ENCODE assay signal across 10 mouse cellular contexts in genomic region chr16:97304156-97304735, GRCm38 (mm10). TPM values are rescaled to one million over a fixed set of nuclear protein-coding genes. Genes with fewer than 3 reads are reported as not detected.
A peak's percentile ranks its signal among the peaks of the same experiment; 100 is the strongest.
DNase-seq lines count a peak whose midpoint lies in the region; ATAC-seq and TF ChIP-seq lines count a peak whose summit lies in the region.
"Had no signal": no experiment of that assay in that cellular context is flagged by ENCODE, and none has a peak within 500 bp of the region (broad histone marks: within the 10 kb centered on the region; RNA-seq: fewer than 3 reads in every experiment).

No protein-coding gene starts in this region.

- no peak for TF ChIP-seq EP300 in CH12.LX (IDR thresholded peaks at IDR 0.05; ENCODE audit: low read length)

- no peak for TF ChIP-seq CTCF in forebrain, postnatal 0 days (IDR thresholded peaks at IDR 0.05; ENCODE audit: low read depth)
- TF ChIP-seq CTCF in CH12.LX (conservative IDR thresholded peaks at IDR 0.05 in 1 of 2, IDR thresholded peaks at IDR 0.05 in 1 of 2; ENCODE audit: low read depth in 2 of 2, low read length in 2 of 2) = peak in 1 of 2 experiments; percentile 64; a peak in 2 of 4 replicates
- TF ChIP-seq CTCF in cortical plate, adult 2 months (IDR thresholded peaks at IDR 0.05; ENCODE audit: extremely low read depth, insufficient read depth, low read length) = 0 out of 2 replicates have a peak, but pooled peaks have one; percentile 7

- H3K4me3 ChIP-seq in forebrain, postnatal 0 days (ENCODE audit: low read depth, low read length) = no peak overlapping the region
- H3K4me3 ChIP-seq in forebrain, embryonic 11.5 days (ENCODE audit: low read depth, low read length) = no peak overlapping the region
- no peak overlapping the region for H3K4me3 ChIP-seq in CH12.LX (replicated peaks in 1 of 3; ENCODE audit: low read depth in 2 of 3, low read length in 2 of 3, poor library complexity in 1 of 3)
- H3K4me3 ChIP-seq in cortical plate, adult 2 months (ENCODE audit: insufficient read depth, low read length) = no peak overlapping the region
- no peak overlapping the region for H3K4me3 ChIP-seq in intestine, embryonic 16.5 days (ENCODE audit: low read length)
- H3K4me3 ChIP-seq: hindbrain, embryonic 10.5 days had no signal

- no peaks in the 10 kb centered on the region for H3K9me3 ChIP-seq in forebrain, postnatal 0 days (ENCODE audit: low read length)
- no peaks in the 10 kb centered on the region for H3K9me3 ChIP-seq in forebrain, embryonic 11.5 days (ENCODE audit: control insufficient read depth, low read length)
- peaks cover 13% of the 10 kb centered on the region for H3K9me3 ChIP-seq in CH12.LX (replicated peaks; ENCODE audit: low read length)
- no peaks in the 10 kb centered on the region for H3K9me3 ChIP-seq in intestine, embryonic 16.5 days (ENCODE audit: control insufficient read depth, low read length)
- H3K9me3 ChIP-seq: hindbrain, embryonic 10.5 days had no signal

- TF ChIP-seq RAD21 in CH12.LX (IDR thresholded peaks at IDR 0.05; ENCODE audit: low read depth, low read length) = peak; percentile 43

- H3K79me2 ChIP-seq in CH12.LX (replicated peaks; ENCODE audit: control insufficient read depth, extremely low read depth, insufficient read depth, poor library complexity, severe bottlenecking) = no peaks in the 10 kb centered on the region

- in situ Hi-C loops in CH12.LX (cut with MboI; ENCODE audit: low pct_ligation_motif_present, low pct_unique_long_range_greater_than_20kb, low sequenced_read_pairs) = loop anchor here (25.0 kb wide), 1 partner anchor 258 kb away; no protein-coding TSS in a partner anchor

- intact Hi-C loops in left cerebral cortex, postnatal 14 days (cut with DNase I) = no loop called here

- DNase-seq in forebrain, postnatal 0 days = peak; percentile 33
- DNase-seq in forebrain, embryonic 11.5 days (ENCODE audit: low spot score) = no peak
- peak; percentile 23 to 31 for DNase-seq in left cerebral cortex, postnatal 14 days (ENCODE audit: low spot score in 2 of 2)
- no peak for DNase-seq in left cerebral cortex, adult 11 months (ENCODE audit: low spot score)
- DNase-seq in CH12.LX (ENCODE audit: extremely low read depth) = no peak
- DNase-seq in thymus, postnatal 25 days = no peak
- DNase-seq: liver had no signal

- no peak overlapping the region for H3K27ac ChIP-seq in forebrain, postnatal 0 days (ENCODE audit: low read depth, low read length)
- H3K27ac ChIP-seq in forebrain, embryonic 11.5 days (ENCODE audit: low read depth, low read length) = no peak overlapping the region
- H3K27ac ChIP-seq in CH12.LX (ENCODE audit: insufficient read depth, low read depth) = no peak overlapping the region
- H3K27ac ChIP-seq in cortical plate, adult 2 months (ENCODE audit: insufficient read depth, low read length) = no peak overlapping the region
- H3K27ac ChIP-seq in intestine, embryonic 16.5 days (ENCODE audit: low read length) = no peak overlapping the region
- H3K27ac ChIP-seq: hindbrain, embryonic 10.5 days had no signal

- peak; percentile 47 for ATAC-seq in forebrain, postnatal 0 days
- ATAC-seq in forebrain, embryonic 11.5 days (replicated peaks; ENCODE audit: low FRiP score) = no peak
- ATAC-seq in intestine, embryonic 16.5 days = no peak

- H3K36me3 ChIP-seq in forebrain, postnatal 0 days (ENCODE audit: insufficient read depth) = no peaks in the 10 kb centered on the region
- H3K36me3 ChIP-seq in forebrain, embryonic 11.5 days (ENCODE audit: control insufficient read depth, insufficient read depth, low read length) = no peaks in the 10 kb centered on the region
- no peaks in the 10 kb centered on the region for H3K36me3 ChIP-seq in CH12.LX (replicated peaks in 1 of 2; ENCODE audit: control insufficient read depth in 1 of 2, insufficient read depth in 1 of 2, low read length in 1 of 2)
- no peaks in the 10 kb centered on the region for H3K36me3 ChIP-seq in intestine, embryonic 16.5 days (ENCODE audit: control insufficient read depth, insufficient read depth, low read length)
- H3K36me3 ChIP-seq: hindbrain, embryonic 10.5 days had no signal

- dilution Hi-C loops in CH12.LX (cut with MboI; ENCODE audit: extremely low pct_ligation_motif_present, extremely low pct_unique_long_range_greater_than_20kb, low sequenced_read_pairs) = no loop called here

- no peaks in the 10 kb centered on the region for H3K27me3 ChIP-seq in forebrain, postnatal 0 days (ENCODE audit: insufficient read depth, low read length)
- no peaks in the 10 kb centered on the region for H3K27me3 ChIP-seq in forebrain, embryonic 11.5 days (ENCODE audit: control insufficient read depth, insufficient read depth, low read length)
- H3K27me3 ChIP-seq in CH12.LX (replicated peaks) = no peaks in the 10 kb centered on the region
- no peaks in the 10 kb centered on the region for H3K27me3 ChIP-seq in intestine, embryonic 16.5 days (replicated peaks; ENCODE audit: control insufficient read depth, insufficient read depth, low read length)

- H3K4me2 ChIP-seq in forebrain, postnatal 0 days (ENCODE audit: low read depth) = no peak overlapping the region
- H3K4me2 ChIP-seq in forebrain, embryonic 11.5 days (ENCODE audit: low read depth, low read length, severe bottlenecking) = no peak overlapping the region
- no peak overlapping the region for H3K4me2 ChIP-seq in CH12.LX (ENCODE audit: insufficient read depth, low read depth, poor library complexity, severe bottlenecking)
- no peak overlapping the region for H3K4me2 ChIP-seq in intestine, embryonic 16.5 days (ENCODE audit: low read depth, low read length)

- WGBS in forebrain, postnatal 0 days = 47% methylated on average over 5 of the region's 5 CpGs
- 68% methylated on average over 5 of the region's 5 CpGs for WGBS in forebrain, embryonic 11.5 days
- 64% methylated on average over 5 of the region's 5 CpGs for WGBS in intestine, embryonic 16.5 days

- no peaks in the 10 kb centered on the region for H3K4me1 ChIP-seq in forebrain, postnatal 0 days (ENCODE audit: insufficient read depth)
- H3K4me1 ChIP-seq in forebrain, embryonic 11.5 days (replicated peaks; ENCODE audit: control insufficient read depth, insufficient read depth, low read length) = no peaks in the 10 kb centered on the region
- H3K4me1 ChIP-seq in CH12.LX (ENCODE audit: control insufficient read depth in 1 of 2, insufficient read depth in 2 of 2) = peaks cover 3 to 13% of the 10 kb centered on the region in 2 experiments; a peak in 2 of 4 replicates
- H3K4me1 ChIP-seq in cortical plate, adult 2 months (ENCODE audit: control insufficient read depth, insufficient read depth, low read length) = no peaks in the 10 kb centered on the region
- no peaks in the 10 kb centered on the region for H3K4me1 ChIP-seq in intestine, embryonic 16.5 days (ENCODE audit: control insufficient read depth, insufficient read depth, low read length)
- H3K4me1 ChIP-seq: hindbrain, embryonic 10.5 days had no signal

- H3K9ac ChIP-seq in forebrain, postnatal 0 days = no peak overlapping the region
- no peak overlapping the region for H3K9ac ChIP-seq in forebrain, embryonic 11.5 days (ENCODE audit: low read length)
- no peak overlapping the region for H3K9ac ChIP-seq in CH12.LX (ENCODE audit: insufficient read depth, low read depth)
- H3K9ac ChIP-seq in intestine, embryonic 16.5 days (ENCODE audit: low read depth, low read length) = no peak overlapping the region

- TF ChIP-seq POLR2A in CH12.LX (IDR thresholded peaks at IDR 0.05; ENCODE audit: low read depth, low read length) = no peak
- TF ChIP-seq POLR2A in cortical plate, adult 2 months (IDR thresholded peaks at IDR 0.05; ENCODE audit: extremely low read depth, insufficient read depth, low read length) = no peak

TF ChIP-seq in CH12.LX, 34 proteins besides CTCF, POLR2A, EP300 and RAD21:
- TF ChIP-seq SIN3A (IDR thresholded peaks at IDR 0.05; ENCODE audit: low read length) (no peak), SMC3 (IDR thresholded peaks at IDR 0.05; ENCODE audit: low read depth, low read length) (peak; percentile 40; the same call in 1 of the 2 replicates)

RNA-seq across cellular contexts. Expression of gene Bace2, which starts 52.3 kb away (rescaled TPM):
- 2.2 and 2.6 TPM in 2 replicates for total RNA-seq in forebrain, postnatal 0 days (2014; rRNA removed)
- 4.5 and 5.9 TPM in 2 replicates for polyA plus RNA-seq in forebrain, postnatal 0 days (2015; fragmentation: Nextera tagmentation; extraction: Ambion mirVana)
- polyA plus RNA-seq in forebrain, embryonic 11.5 days (2014; fragmentation: Nextera tagmentation; extraction: Ambion mirVana) = 1.6 and 2.0 TPM in 2 replicates
- 10 to 100 TPM in 1 of 2 experiments, 1 to 10 TPM in 1; 8.3 to 10.6 TPM for total RNA-seq in left cerebral cortex, postnatal 14 days (2021)
- 0.04 and 0.17 TPM in 2 replicates for total RNA-seq in CH12.LX (2012; rRNA removed)
- total RNA-seq in CH12.LX (2014; rRNA removed) = 0.04 and 0.63 TPM in 2 replicates
- polyA plus RNA-seq in CH12.LX (2012; ENCODE audit: insufficient read length, low read depth) = 0.30 and 0.46 TPM in 2 replicates
- polyA plus RNA-seq in cortical plate, adult 2 months (2012; rRNA removed) = 2.9 and 3.5 TPM in 2 replicates
- 17.0 and 18.4 TPM in 2 replicates for polyA plus RNA-seq in intestine, embryonic 16.5 days (2015; fragmentation: Nextera tagmentation; extraction: Ambion mirVana)

Comparison
In these comparisons a context has a peak if more than half of its experiments do, and no peak if none do; other contexts are left out.
1. DNase-seq: peak in forebrain, postnatal 0 days (single experiment) and left cerebral cortex, postnatal 14 days (2 of 2); none in forebrain, embryonic 11.5 days (single experiment), left cerebral cortex, adult 11 months (single experiment), CH12.LX (single experiment) and thymus, postnatal 25 days (single experiment).